ENCODE assay signal across 10 mouse cellular contexts in the genomic region with DNA sequence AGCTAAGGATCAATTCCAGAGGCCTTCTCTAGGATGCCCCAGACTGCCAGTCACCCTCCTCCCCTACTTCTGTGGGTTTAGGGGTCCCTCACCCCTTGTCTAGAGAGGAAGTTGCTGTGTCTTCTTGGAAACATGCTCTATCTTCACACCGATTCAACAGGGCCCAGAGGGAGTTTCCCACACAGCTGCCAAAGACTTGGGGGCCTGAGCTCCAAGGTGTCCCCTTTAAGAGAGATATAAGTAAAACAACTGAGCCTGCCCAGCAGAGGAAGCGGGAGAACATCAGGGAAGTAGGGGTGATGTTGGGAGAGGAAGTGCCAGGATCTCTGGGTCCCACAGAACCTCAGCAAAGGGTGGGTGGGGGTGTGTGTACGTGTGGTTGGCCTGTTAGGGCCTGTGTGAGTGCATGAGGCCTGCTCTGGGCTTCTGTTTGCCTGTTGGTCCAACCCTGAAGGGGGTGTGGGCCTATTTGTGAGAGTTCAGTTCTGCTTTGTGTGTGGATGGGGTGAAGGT. TPM values are rescaled to one million over a fixed set of nuclear protein-coding genes. Genes with fewer than 3 reads are reported as not detected.
A peak's percentile ranks its signal among the peaks of the same experiment; 100 is the strongest.
DNase-seq lines count a peak whose midpoint lies in the region; ATAC-seq and TF ChIP-seq lines count a peak whose summit lies in the region.
"Had no signal": no experiment of that assay in that cellular context is flagged by ENCODE, and none has a peak within 500 bp of the region (broad histone marks: within the 10 kb centered on the region; RNA-seq: fewer than 3 reads in every experiment).

No protein-coding gene starts in this region.

- no peaks in the 10 kb centered on the region for H3K27me3 ChIP-seq in C2C12 (ENCODE audit: control insufficient read depth, insufficient read depth, insufficient read length)
- peaks cover 85% of the 10 kb centered on the region for H3K27me3 ChIP-seq in hindbrain, embryonic 12.5 days
- H3K27me3 ChIP-seq in cerebellum, adult 2 months (ENCODE audit: control insufficient read depth, insufficient read depth, low read length), result no peaks in the 10 kb centered on the region

- no peaks in the 10 kb centered on the region for H3K9me3 ChIP-seq in hindbrain, embryonic 12.5 days (replicated peaks)
- H3K9me3 ChIP-seq: embryonic facial prominence, embryonic 12.5 days; midbrain, embryonic 12.5 days had no signal

- peaks cover 16% of the 10 kb centered on the region for H3K79me2 ChIP-seq in C2C12 (ENCODE audit: control insufficient read depth, insufficient read depth)

- H3K4me3 ChIP-seq in C2C12 (ENCODE audit: insufficient read depth, poor library complexity, severe bottlenecking), result no peak overlapping the region
- no peak overlapping the region for H3K4me3 ChIP-seq in brown adipose tissue, adult 24 weeks (ENCODE audit: insufficient read depth, low read depth, low read length)
- H3K4me3 ChIP-seq in hindbrain, embryonic 12.5 days, result no peak overlapping the region
- H3K4me3 ChIP-seq in cerebellum, adult 2 months (replicated peaks; ENCODE audit: insufficient read depth, low read depth, low read length), result no peak overlapping the region
- H3K4me3 ChIP-seq in left cerebral cortex, adult 2 months, result no peak overlapping the region
- H3K4me3 ChIP-seq: embryonic facial prominence, embryonic 12.5 days; midbrain, embryonic 12.5 days had no signal

- H3K79me3 ChIP-seq in C2C12 (ENCODE audit: low read depth), result peaks cover 8% of the 10 kb centered on the region

- no peak for ATAC-seq in hindbrain, embryonic 12.5 days (ENCODE audit: low FRiP score)

- no peak overlapping the region for H3K4me2 ChIP-seq in hindbrain, embryonic 12.5 days (replicated peaks)
- H3K4me2 ChIP-seq: embryonic facial prominence, embryonic 12.5 days; midbrain, embryonic 12.5 days had no signal

- peak overlapping the region; percentile 39; the same call in 1 of the 2 replicates for H3K27ac ChIP-seq in brown adipose tissue, adult 24 weeks (replicated peaks; ENCODE audit: low read depth, low read length)
- H3K27ac ChIP-seq in hindbrain, embryonic 12.5 days, result no peak overlapping the region
- H3K27ac ChIP-seq in cerebellum, adult 2 months (ENCODE audit: insufficient read depth, low read length), result no peak overlapping the region
- no peak overlapping the region for H3K27ac ChIP-seq in left cerebral cortex, adult 2 months
- H3K27ac ChIP-seq: embryonic facial prominence, embryonic 12.5 days; midbrain, embryonic 12.5 days had no signal

- H3K36me3 ChIP-seq in C2C12 (ENCODE audit: control insufficient read depth, insufficient read depth), result no peaks in the 10 kb centered on the region
- no peaks in the 10 kb centered on the region for H3K36me3 ChIP-seq in hindbrain, embryonic 12.5 days
- H3K36me3 ChIP-seq: embryonic facial prominence, embryonic 12.5 days; midbrain, embryonic 12.5 days had no signal

- intact Hi-C loops in left cerebral cortex, adult 2 months (cut with DNase I), result no loop called here

- no peak for TF ChIP-seq POLR2A in cerebellum, adult 2 months (IDR thresholded peaks at IDR 0.05; ENCODE audit: borderline replicate concordance, insufficient read depth, low read length)

- peak; percentile 56 for DNase-seq in layer of hippocampus, adult 9-11 months
- DNase-seq in layer of hippocampus, adult 18-20 months (ENCODE audit: low spot score in 2 of 2), result no peak
- DNase-seq in lung, postnatal 25 days (ENCODE audit: low spot score), result peak; percentile 30
- DNase-seq in cerebellum, adult 2 months, result no peak
- DNase-seq in left cerebral cortex, adult 2 months (ENCODE audit: extremely low spot score in 1 of 2, low spot score in 2 of 2), result no peak

- no peak for TF ChIP-seq CTCF in C2C12 (IDR thresholded peaks at IDR 0.05; ENCODE audit: control insufficient read depth, insufficient read depth, insufficient read length)
- no peak for TF ChIP-seq CTCF in cerebellum, adult 2 months (IDR thresholded peaks at IDR 0.05; ENCODE audit: borderline replicate concordance, insufficient read depth, low read depth, low read length)
- no peak for TF ChIP-seq CTCF in left cerebral cortex, adult 2 months (IDR thresholded peaks at IDR 0.05)

- peaks cover 16% of the 10 kb centered on the region for H3K4me1 ChIP-seq in brown adipose tissue, adult 24 weeks (ENCODE audit: control insufficient read depth, insufficient read depth, insufficient read length, low read length)
- H3K4me1 ChIP-seq in hindbrain, embryonic 12.5 days, result peaks cover 67% of the 10 kb centered on the region
- H3K4me1 ChIP-seq in cerebellum, adult 2 months (ENCODE audit: control insufficient read depth, insufficient read depth, low read length), result peaks cover 5% of the 10 kb centered on the region

- 71% methylated on average over 3 of the region's 3 CpGs for WGBS in hindbrain, embryonic 12.5 days
- WGBS in cerebellum, adult 2 months, result 69% methylated on average over 3 of the region's 3 CpGs

- H3K9ac ChIP-seq in hindbrain, embryonic 12.5 days, result no peak overlapping the region
- H3K9ac ChIP-seq: embryonic facial prominence, embryonic 12.5 days; midbrain, embryonic 12.5 days had no signal

- peak overlapping the region; percentile 18 for H3ac ChIP-seq in C2C12 (ENCODE audit: control insufficient read depth, insufficient read length, low read depth)

TF ChIP-seq in C2C12, 6 proteins besides CTCF, POLR2A, EP300 and RAD21:
- TF ChIP-seq CEBPB (IDR thresholded peaks at IDR 0.05; ENCODE audit: low read depth), result no peak
- no peak for TF ChIP-seq MYOG (IDR thresholded peaks at IDR 0.05; ENCODE audit: control insufficient read depth, extremely low read depth, insufficient read length)
- TF ChIP-seq MAX (IDR thresholded peaks at IDR 0.05), result no peak
- no peak for TF ChIP-seq USF1 (IDR thresholded peaks at IDR 0.05; ENCODE audit: low read depth)
- no peak for TF ChIP-seq FOSL1 (IDR thresholded peaks at IDR 0.05; ENCODE audit: insufficient read depth, low read length, poor library complexity, severe bottlenecking)
- TF ChIP-seq MYOD1 (IDR thresholded peaks at IDR 0.05; ENCODE audit: control insufficient read depth, insufficient read length, low read depth), result no peak

RNA-seq across cellular contexts. Expression of a gene that starts 4.0 kb away (rescaled TPM):
- 100 to 1,000 TPM; 102 to 103 TPM for total RNA-seq in layer of hippocampus, adult 18-20 months (2021)
- polyA plus RNA-seq in C2C12 (2012; fragmentation: generic; extraction: Trizol), result 158 TPM
- polyA plus RNA-seq in brown adipose tissue, adult 24 weeks (2012; ENCODE audit: insufficient read depth, insufficient read length, missing spikeins), result 15.4 and 47.7 TPM in 2 replicates
- 6.0 and 7.5 TPM in 2 replicates for polyA plus RNA-seq in hindbrain, embryonic 12.5 days (2016; fragmentation: Nextera tagmentation; extraction: Ambion mirVana)
- 12.8 and 13.5 TPM in 2 replicates for polyA plus RNA-seq in cerebellum, adult 2 months (2012; rRNA removed)
- total RNA-seq in left cerebral cortex, adult 2 months (2021), result 100 to 1,000 TPM in 1 of 2 experiments, 10 to 100 TPM in 1; 99.5 to 145 TPM

RNA-seq across cellular contexts. Expression of a gene that starts 7.8 kb away (rescaled TPM):
- total RNA-seq in layer of hippocampus, adult 18-20 months (2021), result 1 to 10 TPM; 8.1 to 9.5 TPM
- 7.0 TPM for polyA plus RNA-seq in C2C12 (2012; fragmentation: generic; extraction: Trizol)
- 1.1 and 1.6 TPM in 2 replicates for polyA plus RNA-seq in brown adipose tissue, adult 24 weeks (2012; ENCODE audit: insufficient read depth, insufficient read length, missing spikeins)
- 16.3 and 18.7 TPM in 2 replicates for polyA plus RNA-seq in hindbrain, embryonic 12.5 days (2016; fragmentation: Nextera tagmentation; extraction: Ambion mirVana)
- polyA plus RNA-seq in cerebellum, adult 2 months (2012; rRNA removed), result 14.1 and 14.2 TPM in 2 replicates
- 10 to 100 TPM; 11.3 to 11.6 TPM for total RNA-seq in left cerebral cortex, adult 2 months (2021)

RNA-seq across cellular contexts. Expression of a gene that starts 13.0 kb away (rescaled TPM):
- 10 to 100 TPM; 41.8 to 46.2 TPM for total RNA-seq in layer of hippocampus, adult 18-20 months (2021)
- polyA plus RNA-seq in C2C12 (2012; fragmentation: generic; extraction: Trizol), result 145 TPM
- 26.6 and 28.5 TPM in 2 replicates for polyA plus RNA-seq in brown adipose tissue, adult 24 weeks (2012; ENCODE audit: insufficient read depth, insufficient read length, missing spikeins)
- 77.4 and 77.9 TPM in 2 replicates for polyA plus RNA-seq in hindbrain, embryonic 12.5 days (2016; fragmentation: Nextera tagmentation; extraction: Ambion mirVana)
- polyA plus RNA-seq in cerebellum, adult 2 months (2012; rRNA removed), result 58.7 and 61.5 TPM in 2 replicates
- total RNA-seq in left cerebral cortex, adult 2 months (2021), result 10 to 100 TPM; 43.4 to 47.3 TPM

RNA-seq across cellular contexts. Expression of a gene that starts 13.2 kb away (rescaled TPM):
- total RNA-seq in layer of hippocampus, adult 18-20 months (2021), result 100 to 1,000 TPM; 319 to 358 TPM
- 609 TPM for polyA plus RNA-seq in C2C12 (2012; fragmentation: generic; extraction: Trizol)
- polyA plus RNA-seq in brown adipose tissue, adult 24 weeks (2012; ENCODE audit: insufficient read depth, insufficient read length, missing spikeins), result 387 and 425 TPM in 2 replicates
- polyA plus RNA-seq in hindbrain, embryonic 12.5 days (2016; fragmentation: Nextera tagmentation; extraction: Ambion mirVana), result 1,088 and 1,187 TPM in 2 replicates
- polyA plus RNA-seq in cerebellum, adult 2 months (2012; rRNA removed), result 345 and 351 TPM in 2 replicates
- 100 to 1,000 TPM; 319 to 333 TPM for total RNA-seq in left cerebral cortex, adult 2 months (2021)

RNA-seq across cellular contexts. Expression of a gene that starts 13.3 kb away (rescaled TPM):
- total RNA-seq in layer of hippocampus, adult 18-20 months (2021), result not detected
- not detected for polyA plus RNA-seq in C2C12 (2012; fragmentation: generic; extraction: Trizol)
- not detected in 2 replicates for polyA plus RNA-seq in brown adipose tissue, adult 24 weeks (2012; ENCODE audit: insufficient read depth, insufficient read length, missing spikeins)
- polyA plus RNA-seq in hindbrain, embryonic 12.5 days (2016; fragmentation: Nextera tagmentation; extraction: Ambion mirVana), result not detected in 2 replicates
- not detected in 2 replicates for polyA plus RNA-seq in cerebellum, adult 2 months (2012; rRNA removed)
- total RNA-seq in left cerebral cortex, adult 2 months (2021), result not detected
- polyA plus RNA-seq: embryonic facial prominence, embryonic 12.5 days; midbrain, embryonic 12.5 days had no signal

Comparison
In these comparisons a context has a peak if more than half of its experiments do, and no peak if none do; other contexts are left out.
1. DNase-seq: peak in layer of hippocampus, adult 9-11 months (single experiment) and lung, postnatal 25 days (single experiment); none in layer of hippocampus, adult 18-20 months (0 of 2), cerebellum, adult 2 months (0 of 2) and left cerebral cortex, adult 2 months (0 of 2).